Mouse (Mus musculus) intestine, postnatal 0 days (tissue): ENCODE measurements around the gene Igdcc4. TPM values are rescaled to one million over a fixed set of nuclear protein-coding genes. Genes with fewer than 3 reads are reported as not detected.

ENCODE experiments used
- ATAC-seq: fragments of 200-750 bp; cut with Nextera tagmentation; 2 replicates; pipeline ENCODE4 v1.8.0; 2017; ENCODE audit warnings: mild to moderate bottlenecking, moderate TSS enrichment, moderate library complexity
- H3K27ac ChIP-seq: fragments of 300-500 bp; sonication (generic); 2 replicates; pipeline ENCODE4 v1.5.1; 2014; ENCODE audit warnings: mild to moderate bottlenecking, low read depth, low read length, moderate library complexity
- H3K27me3 ChIP-seq: fragments of 300-500 bp; sonication (generic); replicated peaks from 2 replicates; pipeline ENCODE4 v1.6.1; 2014; ENCODE audit warnings: low read length, mixed read lengths; ENCODE audit not compliant: control insufficient read depth, insufficient read depth
- H3K36me3 ChIP-seq: fragments of 300-500 bp; sonication (generic); 2 replicates; pipeline ENCODE4 v1.6.1; 2014; ENCODE audit warnings: mild to moderate bottlenecking, moderate library complexity; ENCODE audit not compliant: control insufficient read depth, insufficient read depth
- H3K4me1 ChIP-seq: fragments of 300-500 bp; sonication (generic); replicated peaks from 2 replicates; pipeline ENCODE4 v1.6.1; 2014; ENCODE audit warnings: antibody characterized with exemption, low read length, mixed read lengths; ENCODE audit not compliant: control insufficient read depth, insufficient read depth
- H3K4me2 ChIP-seq: fragments of 300-500 bp; sonication (generic); replicated peaks from 2 replicates; pipeline ENCODE4 v1.6.1; 2014; ENCODE audit warnings: low read depth, mild to moderate bottlenecking, moderate library complexity
- H3K4me3 ChIP-seq: fragments of 300-500 bp; sonication (generic); 2 replicates; pipeline ENCODE4 v1.5.1; 2014; ENCODE audit warnings: low read depth, low read length
- H3K9ac ChIP-seq: fragments of 300-500 bp; sonication (generic); 2 replicates; pipeline ENCODE4 v1.6.1; 2014; ENCODE audit warnings: mild to moderate bottlenecking, low read depth, low read length
- H3K9me3 ChIP-seq: fragments of 300-500 bp; sonication (generic); 2 replicates; pipeline ENCODE4 v1.6.1; 2016; ENCODE audit warnings: mixed run types; ENCODE audit not compliant: control insufficient read depth
- CTCF ChIP-seq: sonication (generic); IDR thresholded peaks from 2 replicates; pipeline ENCODE4 v1.5.1; 2016; ENCODE audit warnings: low read depth, mild to moderate bottlenecking, control low read depth, antibody characterized with exemption, moderate library complexity
- WGBS: fragments of 180-500 bp; shearing (Covaris S2); extraction: QIAGEN DNeasy Blood & Tissue Kit; methylation state at CpG from one replicate; pipeline ENCODE4 v1.1.7; 2014; 5-methylcytosine and 5-hydroxymethylcytosine counted together
- polyA plus RNA-seq: library from polyadenylated mRNA; unstranded; fragments of >200 nt; fragmentation: Nextera tagmentation; extraction: Ambion mirVana; gene quantifications from 2 replicates; pipeline ENCODE4 v1.2.1, GENCODE M21; 2015

The Igdcc4 gene
- polyA plus RNA-seq, 1 experiment from 2014 or later, result 4.5 TPM

DNA sequence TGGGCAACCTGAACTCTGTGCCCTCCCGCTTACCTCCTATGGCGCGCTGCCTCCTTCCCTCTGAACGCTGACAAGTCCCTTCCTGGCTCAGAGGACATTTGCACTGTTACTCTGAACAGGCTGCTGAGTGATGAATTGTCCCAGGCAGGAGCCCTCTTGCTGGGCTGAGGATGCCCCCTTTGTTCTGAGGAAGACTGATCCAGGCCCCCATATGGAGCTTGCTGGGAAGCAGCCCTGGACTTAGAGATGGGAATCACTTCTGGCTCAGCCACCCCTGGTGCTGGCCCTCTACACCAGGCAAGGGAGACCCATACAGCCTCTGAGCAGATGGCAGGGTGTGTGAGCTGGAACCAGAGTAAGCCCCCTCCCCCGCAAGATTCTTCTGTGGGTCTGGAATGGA is 44.7 kb downstream of the Igdcc4 start:
- no peak overlapping the region for H3K9ac ChIP-seq
- WGBS, result 85% methylated on average over 5 of the region's 5 CpGs
- H3K4me3 ChIP-seq, result no peak overlapping the region
- no peak for TF ChIP-seq CTCF
- ATAC-seq, result no peak
- no peak overlapping the region for H3K4me2 ChIP-seq
- H3K36me3 ChIP-seq, result no peaks in the 10 kb centered on the region
- no peaks in the 10 kb centered on the region for H3K4me1 ChIP-seq
- peaks cover 12% of the 10 kb centered on the region; the same call in 1 of the 2 replicates for H3K27me3 ChIP-seq
- no peaks in the 10 kb centered on the region for H3K9me3 ChIP-seq
- H3K27ac ChIP-seq, result no peak overlapping the region

GRCm38 (mm10) chr9:65148507-65148906 is 47.2 kb downstream of the Igdcc4 start:
- H3K27me3 ChIP-seq, result no peaks in the 10 kb centered on the region; the same call in 1 of the 2 replicates
- H3K4me2 ChIP-seq, result no peak overlapping the region
- H3K9me3 ChIP-seq, result no peaks in the 10 kb centered on the region
- H3K36me3 ChIP-seq, result no peaks in the 10 kb centered on the region
- no peaks in the 10 kb centered on the region; the same call in 1 of the 2 replicates for H3K4me1 ChIP-seq
- H3K9ac ChIP-seq, result no peak overlapping the region
- H3K4me3 ChIP-seq, result no peak overlapping the region
- TF ChIP-seq CTCF, result no peak
- 81% methylated on average over 7 of the region's 7 CpGs for WGBS
- H3K27ac ChIP-seq, result no peak overlapping the region
- no peak for ATAC-seq

- H3K9me3 ChIP-seq, result no peaks in the 10 kb centered on the region
- H3K27me3 ChIP-seq, result no peaks in the 10 kb centered on the region
- ATAC-seq, result no peak
- 56% methylated on average over 6 of the region's 6 CpGs for WGBS
- H3K4me1 ChIP-seq, result no peaks in the 10 kb centered on the region; the same call in 1 of the 2 replicates
- H3K4me2 ChIP-seq, result no peak overlapping the region
- no peaks in the 10 kb centered on the region for H3K36me3 ChIP-seq
- no peak overlapping the region for H3K27ac ChIP-seq
- no peak overlapping the region for H3K9ac ChIP-seq
- no peak for TF ChIP-seq CTCF
- no peak overlapping the region for H3K4me3 ChIP-seq
These were observed 51.5 kb downstream of the Igdcc4 start for GRCm38 (mm10) chr9:65152711-65153330.

GRCm38 (mm10) chr9:65153331-65153711 is 52.0 kb downstream of the Igdcc4 start:
- H3K4me2 ChIP-seq, result no peak overlapping the region
- H3K4me1 ChIP-seq, result no peaks in the 10 kb centered on the region; the same call in 1 of the 2 replicates
- no peak overlapping the region for H3K4me3 ChIP-seq
- no peaks in the 10 kb centered on the region for H3K9me3 ChIP-seq
- H3K36me3 ChIP-seq, result no peaks in the 10 kb centered on the region
- H3K9ac ChIP-seq, result no peak overlapping the region
- H3K27me3 ChIP-seq, result no peaks in the 10 kb centered on the region
- no peak for TF ChIP-seq CTCF
- ATAC-seq, result no peak
- no peak overlapping the region for H3K27ac ChIP-seq
- 20% methylated on average over 5 of the region's 5 CpGs for WGBS

- no peak for TF ChIP-seq CTCF
- H3K27ac ChIP-seq, result no peak overlapping the region
- 0 out of 2 replicates have a peak, but pooled peaks cover 3% of the 10 kb centered on the region for H3K27me3 ChIP-seq
- H3K4me1 ChIP-seq, result no peaks in the 10 kb centered on the region; the same call in 1 of the 2 replicates
- H3K36me3 ChIP-seq, result no peaks in the 10 kb centered on the region
- H3K4me2 ChIP-seq, result no peak overlapping the region
- no peak overlapping the region for H3K9ac ChIP-seq
- H3K4me3 ChIP-seq, result no peak overlapping the region
- ATAC-seq, result no peak
- WGBS, result 59% methylated on average over 9 of the region's 9 CpGs
- no peaks in the 10 kb centered on the region for H3K9me3 ChIP-seq
These were observed 53.6 kb downstream of the Igdcc4 start for GRCm38 (mm10) chr9:65154692-65155455.

- H3K27me3 ChIP-seq, result peaks cover 8% of the 10 kb centered on the region
- no peak overlapping the region for H3K9ac ChIP-seq
- TF ChIP-seq CTCF, result no peak
- H3K4me1 ChIP-seq, result no peaks in the 10 kb centered on the region; the same call in 1 of the 2 replicates
- no peak overlapping the region for H3K27ac ChIP-seq
- H3K36me3 ChIP-seq, result no peaks in the 10 kb centered on the region
- ATAC-seq, result no peak
- no peak overlapping the region for H3K4me2 ChIP-seq
- 20% methylated on average over 8 of the region's 8 CpGs for WGBS
- H3K4me3 ChIP-seq, result no peak overlapping the region
- no peaks in the 10 kb centered on the region for H3K9me3 ChIP-seq
These were observed 55.3 kb downstream of the Igdcc4 start for GRCm38 (mm10) chr9:65156604-65157003.
